Mouse (Mus musculus) embryonic fibroblast, embryonic 13.5 days (primary cell): ENCODE measurements around the gene Camta1.
"Not testable (repeated sequence)": the region's sequence is repeated elsewhere in the genome, so short reads cannot be mapped to it uniquely, and the experiment has no call there.

Experiments used
- CTCF ChIP-seq: IDR thresholded peaks from 2 replicates; pipeline ENCODE4 v1.5.1; 2011; ENCODE audit warnings: mild to moderate bottlenecking, control low read depth, low read length, moderate library complexity, borderline replicate concordance; ENCODE audit not compliant: insufficient read depth
- POLR2A ChIP-seq: IDR thresholded peaks from 2 replicates; pipeline ENCODE4 v1.6.1; 2011; ENCODE audit warnings: low read depth, mild to moderate bottlenecking, control low read depth, low read length, moderate library complexity

DNA sequence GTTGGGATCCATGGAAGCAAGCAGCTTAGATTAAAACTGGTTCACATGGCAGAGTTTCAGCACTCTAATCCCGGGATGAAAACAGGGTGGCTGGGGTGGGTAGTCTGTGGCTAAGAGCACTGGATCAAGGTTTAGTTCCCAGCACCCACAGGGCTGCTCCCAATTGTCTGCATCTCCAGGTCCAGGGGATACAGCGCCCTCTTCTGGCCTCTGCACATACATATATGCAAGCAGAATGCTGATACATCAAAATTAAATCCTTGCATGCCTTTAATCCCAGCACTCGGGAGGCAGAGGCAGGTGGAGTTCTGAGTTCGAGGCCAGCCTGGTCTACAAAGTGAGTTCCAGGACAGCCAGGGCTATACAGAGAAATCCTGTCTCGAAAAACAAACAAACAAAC lies 953.2 kb downstream of the Camta1 start:
- not testable (repeated sequence) for TF ChIP-seq POLR2A, CTCF
